ENCODE assay signal across 8 mouse cellular contexts in the genomic region with DNA sequence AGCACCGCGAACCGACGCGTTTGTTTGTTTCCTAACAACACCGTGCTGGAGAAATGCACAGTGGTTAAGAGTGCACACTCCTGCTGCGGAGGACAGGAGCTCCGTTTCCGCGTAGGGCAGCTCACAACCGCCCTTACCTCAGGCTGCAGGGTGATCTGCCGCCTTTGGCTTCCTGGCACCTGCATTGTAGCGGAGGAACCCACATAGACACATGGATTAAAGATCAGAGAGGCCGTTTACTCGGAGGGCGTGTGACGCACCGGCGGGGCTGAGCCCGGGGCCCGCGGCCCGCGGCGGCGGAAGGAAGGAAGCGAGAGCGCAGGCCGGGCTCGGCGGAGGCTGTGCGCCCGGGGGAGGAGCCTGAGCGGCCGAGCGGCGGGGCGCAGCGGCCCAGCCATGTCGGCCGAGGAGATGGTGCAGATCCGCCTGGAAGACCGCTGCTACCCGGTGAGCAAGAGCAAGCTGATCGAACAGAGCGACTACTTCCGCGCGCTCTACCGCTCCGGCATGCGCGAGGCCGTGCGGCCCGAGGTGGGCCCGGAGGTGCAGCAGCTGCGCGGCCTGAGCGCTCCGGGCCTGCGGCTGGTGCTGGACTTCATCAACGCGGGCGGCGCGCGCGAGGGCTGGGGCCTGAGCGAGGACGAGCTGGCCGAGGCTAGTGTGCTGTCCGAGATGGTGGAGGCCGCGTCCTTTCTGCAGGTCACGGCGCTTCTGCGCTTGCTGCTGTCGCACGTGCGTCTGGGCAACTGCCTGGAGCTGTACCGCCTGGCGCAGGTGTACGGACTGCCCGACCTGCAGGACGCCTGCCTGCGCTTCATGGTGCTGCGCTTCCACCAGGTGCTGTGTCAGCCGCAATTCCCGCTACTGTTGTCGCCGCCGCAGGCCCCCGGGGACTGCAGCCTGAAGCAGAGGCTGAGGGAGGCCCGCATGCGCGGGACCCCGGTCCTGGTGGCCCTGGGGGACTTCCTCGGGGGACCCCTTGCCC. TPM values are rescaled to one million over a fixed set of nuclear protein-coding genes. Genes with fewer than 3 reads are reported as not detected.
A peak's percentile ranks its signal among the peaks of the same experiment; 100 is the strongest.
DNase-seq lines count a peak whose midpoint lies in the region; ATAC-seq and TF ChIP-seq lines count a peak whose summit lies in the region.

Gene Klhl42, plus strand, starts transcription at position 244 of the 985 bp plus-strand sequence.

- intact Hi-C loops in gastrocnemius, postnatal 36 days (cut with DNase I) = no loop called here
- intact Hi-C loops in left cerebral cortex, postnatal 14 days (cut with DNase I) = no loop called here

- H3K27me3 ChIP-seq in intestine, embryonic 15.5 days (replicated peaks) = no peaks in the 10 kb centered on the region

- peaks cover 8% of the 10 kb centered on the region; the same call in 1 of the 2 replicates for H3K4me1 ChIP-seq in cortical plate, adult 2 months (ENCODE audit: control insufficient read depth, insufficient read depth, low read length)
- H3K4me1 ChIP-seq in intestine, embryonic 15.5 days (replicated peaks) = peaks cover 19% of the 10 kb centered on the region; the same call in 1 of the 2 replicates

- H3K4me2 ChIP-seq in intestine, embryonic 15.5 days (replicated peaks) = peak within 1 kb of the TSS; percentile 91

- ATAC-seq in intestine, embryonic 15.5 days = peak; percentile 96
- ATAC-seq in megakaryocyte-erythroid progenitor cell, adult 5-6 weeks (replicated peaks; ENCODE audit: low FRiP score, low TSS enrichment, poor library complexity, severe bottlenecking) = peak; percentile 77

- no peaks in the 10 kb centered on the region for H3K9me3 ChIP-seq in intestine, embryonic 15.5 days

- no peak for TF ChIP-seq CTCF in cortical plate, adult 2 months (IDR thresholded peaks at IDR 0.05; ENCODE audit: extremely low read depth, insufficient read depth, low read length)

- peak within 1 kb of the TSS; percentile 94 for H3K4me3 ChIP-seq in cortical plate, adult 2 months (ENCODE audit: insufficient read depth, low read length)
- H3K4me3 ChIP-seq in intestine, embryonic 15.5 days (replicated peaks) = peak within 1 kb of the TSS; percentile 90

- WGBS in intestine, embryonic 15.5 days = under 1% methylated on average over 99 of the region's 99 CpGs

- H3K9ac ChIP-seq in intestine, embryonic 15.5 days = peak within 1 kb of the TSS; percentile 88

- TF ChIP-seq POLR2A in cortical plate, adult 2 months (IDR thresholded peaks at IDR 0.05; ENCODE audit: extremely low read depth, insufficient read depth, low read length) = peak; percentile 63

- peak within 1 kb of the TSS; percentile 66 for H3K27ac ChIP-seq in cortical plate, adult 2 months (ENCODE audit: insufficient read depth, low read length)
- peak within 1 kb of the TSS; percentile 95 for H3K27ac ChIP-seq in intestine, embryonic 15.5 days

- H3K36me3 ChIP-seq in intestine, embryonic 15.5 days = 0 out of 2 replicates have a peak, but pooled peaks cover 3% of the 10 kb centered on the region

- DNase-seq in adipocyte (ENCODE audit: low spot score) = peak; percentile 72
- DNase-seq in gastrocnemius, postnatal 36 days = peak; percentile 61 to 71
- DNase-seq in left cerebral cortex, postnatal 14 days (ENCODE audit: low spot score in 2 of 2) = peak; percentile 52 to 67
- peak; percentile 85 for DNase-seq in right cerebral cortex, postnatal 25 days
- DNase-seq in yolk sac, embryonic 10.5 days (ENCODE audit: low spot score) = peak; percentile 81

RNA-seq across cellular contexts. Expression of gene Klhl42, which starts in this region (rescaled TPM):
- 13.6 and 13.7 TPM in 2 replicates for polyA plus RNA-seq in cortical plate, adult 2 months (2012; rRNA removed)
- total RNA-seq in gastrocnemius, postnatal 36 days (2021) = 1 to 10 TPM; 1.6 to 2.2 TPM
- polyA plus RNA-seq in intestine, embryonic 15.5 days (2015; fragmentation: Nextera tagmentation; extraction: Ambion mirVana) = 7.3 and 7.6 TPM in 2 replicates
- total RNA-seq in left cerebral cortex, postnatal 14 days (2021) = 10 to 100 TPM; 22.9 to 23.8 TPM
- 11.2 and 12.9 TPM in 2 replicates for total RNA-seq in megakaryocyte-erythroid progenitor cell, adult 5-6 weeks (2014; fragmentation: Nextera tagmentation)
- total RNA-seq in megakaryocyte-erythroid progenitor cell, adult 5-6 weeks (2017) = 7.3 and 9.1 TPM in 2 replicates

Comparison
In these comparisons a context has a peak if more than half of its experiments do, and no peak if none do; other contexts are left out.
1. Peak in every context shown above with its lines: DNase-seq, ATAC-seq, H3K4me3 ChIP-seq and H3K27ac ChIP-seq.